Mouse (Mus musculus) urinary bladder, postnatal 4 days (tissue): ENCODE results near the gene Hsph1.

ENCODE experiments used
- DNase-seq, 2 experiments: peaks; one replicate each; pipeline ENCODE4 v3.0.0; 2021 to 2022; ENCODE audit warnings: low spot score in 2 of 2

The Hsph1 gene

GRCm38 (mm10) chr5:149642366-149642765, 6.2 kb upstream of the Hsph1 start:
- DNase-seq = no peak

- DNase-seq = no peak
Observed at GRCm38 (mm10) chr5:149641277-149641892, 5.2 kb upstream of the Hsph1 start.

- DNase-seq = no peak
Observed at GRCm38 (mm10) chr5:149637306-149637705, 1.1 kb upstream of the Hsph1 start.

GRCm38 (mm10) chr5:149635556-149635955, 620 bp downstream of the Hsph1 start:
- DNase-seq = no peak

GRCm38 (mm10) chr5:149634409-149635035, 1.7 kb downstream of the Hsph1 start:
- no peak for DNase-seq

- DNase-seq = no peak
Observed at GRCm38 (mm10) chr5:149625547-149625946, 10.6 kb downstream of the Hsph1 start.

- DNase-seq = no peak
Observed at GRCm38 (mm10) chr5:149623815-149624675, 12.1 kb downstream of the Hsph1 start.

GRCm38 (mm10) chr5:149622644-149623043, 13.5 kb downstream of the Hsph1 start:
- no peak for DNase-seq

- DNase-seq = no peak
Observed at GRCm38 (mm10) chr5:149622152-149622551, 14.0 kb downstream of the Hsph1 start.

GRCm38 (mm10) chr5:149617776-149618425, 18.3 kb downstream of the Hsph1 start:
- DNase-seq = no peak

GRCm38 (mm10) chr5:149616817-149617216, 19.4 kb downstream of the Hsph1 start:
- DNase-seq = no peak

GRCm38 (mm10) chr5:149616138-149616537, 20.0 kb downstream of the Hsph1 start:
- DNase-seq = no peak

GRCm38 (mm10) chr5:149612740-149613139, 23.4 kb downstream of the Hsph1 start:
- no peak for DNase-seq

GRCm38 (mm10) chr5:149612165-149612518, 24.0 kb downstream of the Hsph1 start:
- DNase-seq = no peak

GRCm38 (mm10) chr5:149611476-149612164, 24.6 kb downstream of the Hsph1 start:
- DNase-seq = peak in 1 of 2 experiments; percentile 22

GRCm38 (mm10) chr5:149607083-149607720, 29.0 kb downstream of the Hsph1 start:
- no peak for DNase-seq

- DNase-seq = no peak
Observed at GRCm38 (mm10) chr5:149603241-149603640, 32.9 kb downstream of the Hsph1 start.

- no peak for DNase-seq
Observed at GRCm38 (mm10) chr5:149601996-149602395, 34.2 kb downstream of the Hsph1 start.

GRCm38 (mm10) chr5:149597351-149597750, 38.8 kb downstream of the Hsph1 start:
- DNase-seq = no peak

- no peak for DNase-seq
Observed at GRCm38 (mm10) chr5:149594215-149594614, 42.0 kb downstream of the Hsph1 start.

GRCm38 (mm10) chr5:149589932-149590331, 46.2 kb downstream of the Hsph1 start:
- DNase-seq = no peak
